Mouse (Mus musculus): Measurements from ENCODE around the gene Serpine2. TPM values are rescaled to one million over a fixed set of nuclear protein-coding genes. Genes with fewer than 3 reads are reported as not detected.

The Serpine2 gene
- polyA plus RNA-seq, 1 experiment from 2014 or later: 287 TPM

GRCm38 (mm10) chr1:79751186-79751585 is 109.8 kb downstream of the Serpine2 start:
- Histone ChIP-seq H3K27me3 (replicated peaks; ENCODE audit: control insufficient read depth, insufficient read depth, low read length) (no peaks in the 10 kb centered on the region), H3K36me3 (ENCODE audit: control insufficient read depth, insufficient read depth, low read length) (no peaks in the 10 kb centered on the region), H3K4me2 (ENCODE audit: low read depth, low read length) (no peak overlapping the region), H3K4me3 (ENCODE audit: low read depth, low read length) (no peak overlapping the region), H3K9me3 (ENCODE audit: control insufficient read depth, low read length) (peaks cover 9% of the 10 kb centered on the region; the same call in 1 of the 2 replicates), H3K27ac (replicated peaks; ENCODE audit: low read depth, low read length) (no peak overlapping the region), H3K4me1 (ENCODE audit: control insufficient read depth, insufficient read depth, low read length) (peaks cover 2% of the 10 kb centered on the region; the same call in 1 of the 2 replicates), H3K9ac (ENCODE audit: low read depth, low read length) (no peak overlapping the region)
- ATAC-seq (ENCODE audit: low read depth): no peak
- peak; percentile 38 for DNase-seq (ENCODE audit: low spot score)
- 65% methylated on average over 5 of the region's 5 CpGs for WGBS

- Histone ChIP-seq H3K36me3 (ENCODE audit: control insufficient read depth, insufficient read depth, low read length) (no peaks in the 10 kb centered on the region), H3K9ac (ENCODE audit: low read depth, low read length) (no peak overlapping the region), H3K4me2 (ENCODE audit: low read depth, low read length) (no peak overlapping the region), H3K9me3 (ENCODE audit: control insufficient read depth, low read length) (peaks cover 9% of the 10 kb centered on the region; the same call in 1 of the 2 replicates), H3K4me3 (ENCODE audit: low read depth, low read length) (no peak overlapping the region), H3K4me1 (ENCODE audit: control insufficient read depth, insufficient read depth, low read length) (0 out of 2 replicates have a peak, but pooled peaks cover 3% of the 10 kb centered on the region), H3K27ac (replicated peaks; ENCODE audit: low read depth, low read length) (no peak overlapping the region), H3K27me3 (replicated peaks; ENCODE audit: control insufficient read depth, insufficient read depth, low read length) (no peaks in the 10 kb centered on the region)
- DNase-seq (ENCODE audit: low spot score): peak; percentile 63
- WGBS: 71% methylated on average over 4 of the region's 4 CpGs
- no peak for ATAC-seq (ENCODE audit: low read depth)
Observed at GRCm38 (mm10) chr1:79746056-79746455, 114.9 kb downstream of the Serpine2 start.

Other genes with a start within 250 kb of the Serpine2 start
- gene Ap1s3, start 189.2 kb downstream of the Serpine2 start, polyA plus RNA-seq (2014; fragmentation: Nextera tagmentation; extraction: Ambion mirVana): 0.31 and 0.41 TPM in 2 replicates
- gene Mrpl44, start 85.2 kb downstream of the Serpine2 start, polyA plus RNA-seq (2014; fragmentation: Nextera tagmentation; extraction: Ambion mirVana): 37.4 and 43.4 TPM in 2 replicates
- 42.6 and 45.4 TPM in 2 replicates for gene Wdfy1, start 85.0 kb downstream of the Serpine2 start, polyA plus RNA-seq (2014; fragmentation: Nextera tagmentation; extraction: Ambion mirVana)